Mouse (Mus musculus) MEL (cell line): ENCODE data around the gene Atp5e.

ENCODE experiments used
- CTCF ChIP-seq, 3 experiments: IDR thresholded peaks in 2 of 3; conservative IDR thresholded peaks in 1 of 3; 2 replicates each; pipeline ENCODE4 v1.5.1; 2011 to 2012; ENCODE audit warnings: low read length in 3 of 3, low read depth in 2 of 3, mild to moderate bottlenecking in 2 of 3, improper control_type of control experiment in 1 of 3, inconsistent platforms in 1 of 3, mixed read lengths in 1 of 3, moderate library complexity in 1 of 3; ENCODE audit not compliant: control insufficient read depth in 1 of 3, insufficient read depth in 1 of 3, poor library complexity in 1 of 3, severe bottlenecking in 1 of 3
- ETS1 ChIP-seq: IDR thresholded peaks from 2 replicates; pipeline ENCODE4 v1.6.1; 2012; ENCODE audit warnings: low read depth, mild to moderate bottlenecking, inconsistent platforms, low read length, improper control_type of control experiment, moderate library complexity
- GABPA ChIP-seq: IDR thresholded peaks from 2 replicates; pipeline ENCODE4 v1.6.1; 2012; ENCODE audit warnings: low read depth, mild to moderate bottlenecking, inconsistent platforms, low read length, improper control_type of control experiment, moderate library complexity
- MEF2A ChIP-seq: IDR thresholded peaks from 2 replicates; pipeline ENCODE4 v1.6.1; 2014; ENCODE audit warnings: low read depth, mild to moderate bottlenecking, inconsistent platforms, low read length, improper control_type of control experiment; ENCODE audit not compliant: poor library complexity, insufficient replicate concordance, severe bottlenecking; ENCODE audit errors: extremely low read depth
- POLR2AphosphoS5 ChIP-seq: IDR thresholded peaks from 2 replicates; pipeline ENCODE4 v1.6.1; 2012; ENCODE audit warnings: low read depth, borderline replicate concordance, mild to moderate bottlenecking, inconsistent platforms, low read length, moderate library complexity, mixed read lengths
- RCOR1 ChIP-seq: IDR thresholded peaks from 2 replicates; pipeline ENCODE4 v1.6.1; 2012; ENCODE audit warnings: low read depth, mild to moderate bottlenecking, inconsistent platforms, low read length, improper control_type of control experiment
- UBTF ChIP-seq: IDR thresholded peaks from 2 replicates; pipeline ENCODE4 v1.6.1; 2012; ENCODE audit warnings: low read depth, mild to moderate bottlenecking, inconsistent platforms, low read length, improper control_type of control experiment, moderate library complexity, borderline replicate concordance; ENCODE audit not compliant: insufficient read depth
- USF1 ChIP-seq: IDR thresholded peaks from 2 replicates; pipeline ENCODE4 v1.6.1; 2014; ENCODE audit warnings: low read depth, mild to moderate bottlenecking, inconsistent platforms, low read length, improper control_type of control experiment, moderate library complexity
- USF2 ChIP-seq, 2 experiments: IDR thresholded peaks; 2 replicates each; pipeline ENCODE4 v1.6.1; 2011 to 2012; ENCODE audit warnings: improper control_type of control experiment in 2 of 2, low read length in 2 of 2, borderline replicate concordance in 1 of 2, inconsistent platforms in 1 of 2, low read depth in 1 of 2, mild to moderate bottlenecking in 1 of 2; ENCODE audit not compliant: insufficient read depth in 1 of 2

- TF ChIP-seq CTCF (IDR thresholded peaks at IDR 0.05 in 2 of 3, conservative IDR thresholded peaks at IDR 0.05 in 1 of 3; ENCODE audit: control insufficient read depth in 1 of 3, insufficient read depth in 1 of 3, low read depth in 2 of 3, low read length in 3 of 3, poor library complexity in 1 of 3, severe bottlenecking in 1 of 3) = no peak
- no peak for TF ChIP-seq UBTF
- no peak for TF ChIP-seq POLR2AphosphoS5
- no peak for TF ChIP-seq USF1
- TF ChIP-seq ETS1 = no peak
- no peak for TF ChIP-seq USF2 (IDR thresholded peaks at IDR 0.05; ENCODE audit: borderline replicate concordance in 1 of 2, insufficient read depth in 1 of 2, low read depth in 1 of 2, low read length in 2 of 2)
- no peak for TF ChIP-seq MEF2A
- no peak for TF ChIP-seq GABPA
- TF ChIP-seq RCOR1 = no peak
Measured at GRCm38 (mm10) chr2:174413127-174413526, 50.8 kb downstream of the Atp5e start.
